Mouse (Mus musculus): ENCODE data around the gene Hdac4. TPM values are rescaled to one million over a fixed set of nuclear protein-coding genes. Genes with fewer than 3 reads are reported as not detected.

Gene Hdac4
- polyA plus RNA-seq, 1 experiment = 35.1 TPM

GRCm38 (mm10) chr1:91959891-91960290 is 235.6 kb downstream of the Hdac4 start:
- TF ChIP-seq POLR2A (IDR thresholded peaks at IDR 0.05; ENCODE audit: extremely low read depth, insufficient read depth, low read length) (no peak), CTCF (IDR thresholded peaks at IDR 0.05; ENCODE audit: extremely low read depth, insufficient read depth, low read length) (no peak)
- Histone ChIP-seq H3K4me3 (ENCODE audit: insufficient read depth, low read length) (no peak overlapping the region), H3K27ac (ENCODE audit: insufficient read depth, low read length) (no peak overlapping the region), H3K4me1 (ENCODE audit: control insufficient read depth, insufficient read depth, low read length) (peaks cover 4% of the 10 kb centered on the region; the same call in 1 of the 2 replicates)

GRCm38 (mm10) chr1:91959044-91959443 is 236.5 kb downstream of the Hdac4 start:
- Histone ChIP-seq H3K4me1 (ENCODE audit: control insufficient read depth, insufficient read depth, low read length) (peaks cover 4% of the 10 kb centered on the region; the same call in 1 of the 2 replicates), H3K4me3 (ENCODE audit: insufficient read depth, low read length) (no peak overlapping the region), H3K27ac (ENCODE audit: insufficient read depth, low read length) (no peak overlapping the region)
- TF ChIP-seq CTCF (IDR thresholded peaks at IDR 0.05; ENCODE audit: extremely low read depth, insufficient read depth, low read length) (no peak), POLR2A (IDR thresholded peaks at IDR 0.05; ENCODE audit: extremely low read depth, insufficient read depth, low read length) (no peak)

GRCm38 (mm10) chr1:91956229-91956628 is 239.3 kb downstream of the Hdac4 start:
- TF ChIP-seq CTCF (IDR thresholded peaks at IDR 0.05; ENCODE audit: extremely low read depth, insufficient read depth, low read length) = no peak
- TF ChIP-seq POLR2A (IDR thresholded peaks at IDR 0.05; ENCODE audit: extremely low read depth, insufficient read depth, low read length) = no peak
- Histone ChIP-seq H3K27ac (ENCODE audit: insufficient read depth, low read length) (no peak overlapping the region), H3K4me3 (ENCODE audit: insufficient read depth, low read length) (no peak overlapping the region), H3K4me1 (ENCODE audit: control insufficient read depth, insufficient read depth, low read length) (peaks cover 4% of the 10 kb centered on the region; the same call in 1 of the 2 replicates)

- no peak for TF ChIP-seq POLR2A (IDR thresholded peaks at IDR 0.05; ENCODE audit: extremely low read depth, insufficient read depth, low read length)
- no peak for TF ChIP-seq CTCF (IDR thresholded peaks at IDR 0.05; ENCODE audit: extremely low read depth, insufficient read depth, low read length)
- H3K27ac ChIP-seq (ENCODE audit: insufficient read depth, low read length) = no peak overlapping the region
- no peak overlapping the region for H3K4me3 ChIP-seq (ENCODE audit: insufficient read depth, low read length)
- H3K4me1 ChIP-seq (ENCODE audit: control insufficient read depth, insufficient read depth, low read length) = no peaks in the 10 kb centered on the region
Observed at GRCm38 (mm10) chr1:91954954-91955353, 240.5 kb downstream of the Hdac4 start.

GRCm38 (mm10) chr1:91952912-91953311 is 242.6 kb downstream of the Hdac4 start:
- Histone ChIP-seq H3K4me1 (ENCODE audit: control insufficient read depth, insufficient read depth, low read length) (no peaks in the 10 kb centered on the region), H3K27ac (ENCODE audit: insufficient read depth, low read length) (no peak overlapping the region), H3K4me3 (ENCODE audit: insufficient read depth, low read length) (no peak overlapping the region)
- no peak for TF ChIP-seq POLR2A (IDR thresholded peaks at IDR 0.05; ENCODE audit: extremely low read depth, insufficient read depth, low read length)
- no peak for TF ChIP-seq CTCF (IDR thresholded peaks at IDR 0.05; ENCODE audit: extremely low read depth, insufficient read depth, low read length)

- Histone ChIP-seq H3K4me1 (ENCODE audit: control insufficient read depth, insufficient read depth, low read length) (peaks cover 5% of the 10 kb centered on the region), H3K27ac (ENCODE audit: insufficient read depth, low read length) (no peak overlapping the region), H3K4me3 (ENCODE audit: insufficient read depth, low read length) (no peak overlapping the region)
- TF ChIP-seq CTCF (IDR thresholded peaks at IDR 0.05; ENCODE audit: extremely low read depth, insufficient read depth, low read length) (no peak), POLR2A (IDR thresholded peaks at IDR 0.05; ENCODE audit: extremely low read depth, insufficient read depth, low read length) (no peak)
Observed at GRCm38 (mm10) chr1:91947441-91947840, 248.1 kb downstream of the Hdac4 start.

GRCm38 (mm10) chr1:91942583-91942982 is 252.9 kb downstream of the Hdac4 start:
- TF ChIP-seq CTCF (IDR thresholded peaks at IDR 0.05; ENCODE audit: extremely low read depth, insufficient read depth, low read length) (no peak), POLR2A (IDR thresholded peaks at IDR 0.05; ENCODE audit: extremely low read depth, insufficient read depth, low read length) (no peak)
- Histone ChIP-seq H3K4me1 (ENCODE audit: control insufficient read depth, insufficient read depth, low read length) (peaks cover 5% of the 10 kb centered on the region), H3K27ac (ENCODE audit: insufficient read depth, low read length) (no peak overlapping the region), H3K4me3 (ENCODE audit: insufficient read depth, low read length) (no peak overlapping the region)

GRCm38 (mm10) chr1:91942031-91942430 is 253.5 kb downstream of the Hdac4 start:
- TF ChIP-seq CTCF (IDR thresholded peaks at IDR 0.05; ENCODE audit: extremely low read depth, insufficient read depth, low read length) = 0 out of 2 replicates have a peak, but pooled peaks have one; percentile 32
- no peak for TF ChIP-seq POLR2A (IDR thresholded peaks at IDR 0.05; ENCODE audit: extremely low read depth, insufficient read depth, low read length)
- Histone ChIP-seq H3K4me1 (ENCODE audit: control insufficient read depth, insufficient read depth, low read length) (peaks cover 5% of the 10 kb centered on the region), H3K27ac (ENCODE audit: insufficient read depth, low read length) (no peak overlapping the region), H3K4me3 (ENCODE audit: insufficient read depth, low read length) (no peak overlapping the region)

GRCm38 (mm10) chr1:91941094-91941493 is 254.4 kb downstream of the Hdac4 start:
- Histone ChIP-seq H3K4me3 (ENCODE audit: insufficient read depth, low read length) (no peak overlapping the region), H3K4me1 (ENCODE audit: control insufficient read depth, insufficient read depth, low read length) (peaks cover 5% of the 10 kb centered on the region), H3K27ac (ENCODE audit: insufficient read depth, low read length) (no peak overlapping the region)
- TF ChIP-seq CTCF (IDR thresholded peaks at IDR 0.05; ENCODE audit: extremely low read depth, insufficient read depth, low read length) (no peak), POLR2A (IDR thresholded peaks at IDR 0.05; ENCODE audit: extremely low read depth, insufficient read depth, low read length) (no peak)

GRCm38 (mm10) chr1:91935171-91935570 is 260.3 kb downstream of the Hdac4 start:
- peaks cover 2% of the 10 kb centered on the region; the same call in 1 of the 2 replicates for H3K4me1 ChIP-seq (ENCODE audit: control insufficient read depth, insufficient read depth, low read length)
- H3K27ac ChIP-seq (ENCODE audit: insufficient read depth, low read length) = no peak overlapping the region
- H3K4me3 ChIP-seq (ENCODE audit: insufficient read depth, low read length) = no peak overlapping the region
- TF ChIP-seq POLR2A (IDR thresholded peaks at IDR 0.05; ENCODE audit: extremely low read depth, insufficient read depth, low read length) = no peak
- TF ChIP-seq CTCF (IDR thresholded peaks at IDR 0.05; ENCODE audit: extremely low read depth, insufficient read depth, low read length) = no peak
